Mouse (Mus musculus): ENCODE measurements around the gene Smad3.

The Smad3 gene

DNA sequence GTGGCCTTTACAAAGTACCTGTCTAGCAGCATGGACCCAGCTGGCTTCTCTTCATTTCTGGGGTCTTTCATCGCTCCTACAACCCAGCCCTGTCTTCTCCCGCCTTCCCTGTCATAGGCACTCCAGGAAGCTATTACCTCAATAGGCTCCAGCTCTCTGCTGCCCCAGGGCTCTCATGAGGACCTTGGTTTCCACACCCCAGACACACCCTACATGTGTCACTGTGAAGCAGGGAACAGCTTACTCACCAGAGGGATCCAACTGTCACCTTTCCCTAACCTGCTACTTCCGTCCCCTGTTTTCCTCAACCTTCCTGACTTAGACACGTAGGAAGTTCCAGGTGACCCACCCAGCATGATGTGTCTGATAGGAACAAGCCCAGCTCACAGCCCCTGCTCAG lies 97.7 kb downstream of the Smad3 start:
- DNase-seq, result no peak

DNA sequence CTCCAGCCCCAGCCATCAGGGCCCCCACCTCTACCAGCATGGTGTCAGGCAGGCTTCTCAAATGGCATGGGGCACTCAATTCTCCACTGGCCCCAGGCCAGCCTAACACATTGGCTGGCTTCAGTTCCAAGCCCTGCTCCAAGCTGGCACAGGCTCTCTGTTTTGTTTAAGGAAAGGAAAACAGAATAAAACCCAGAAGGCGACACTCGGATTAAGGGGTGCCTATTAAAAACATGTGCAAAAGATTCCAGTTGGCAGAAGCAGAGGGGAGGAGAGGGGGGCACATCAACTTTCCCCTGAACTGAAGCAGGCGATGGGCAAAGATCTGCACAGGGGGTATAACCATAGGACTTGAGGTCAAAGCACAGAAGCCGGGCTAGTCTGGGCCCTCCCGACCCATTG lies 98.8 kb downstream of the Smad3 start:
- DNase-seq, result peak; percentile 77 to 83

DNA sequence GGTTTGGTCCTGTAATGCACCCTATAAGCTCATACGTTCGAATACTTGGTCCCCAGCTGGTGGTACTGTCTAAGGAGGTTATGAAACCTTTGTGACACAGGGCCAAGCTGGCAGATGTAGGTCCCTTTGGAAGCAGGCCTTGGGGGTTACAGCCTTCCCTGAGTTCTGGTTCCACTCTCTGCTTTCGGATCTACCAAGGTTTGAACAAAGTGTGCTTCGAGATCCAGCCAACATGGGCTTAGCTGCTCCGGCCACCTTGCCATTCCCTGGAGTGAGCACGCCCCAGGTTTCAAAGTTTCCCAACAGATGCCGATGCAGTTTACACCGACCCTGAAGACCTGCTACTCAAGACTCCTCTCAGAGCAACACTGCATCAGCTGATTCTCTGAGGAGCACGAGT lies 99.4 kb downstream of the Smad3 start:
- DNase-seq, result no peak

- no peak for DNase-seq
Observed at GRCm38 (mm10) chr9:63657167-63657566, 100.6 kb downstream of the Smad3 start.

DNA sequence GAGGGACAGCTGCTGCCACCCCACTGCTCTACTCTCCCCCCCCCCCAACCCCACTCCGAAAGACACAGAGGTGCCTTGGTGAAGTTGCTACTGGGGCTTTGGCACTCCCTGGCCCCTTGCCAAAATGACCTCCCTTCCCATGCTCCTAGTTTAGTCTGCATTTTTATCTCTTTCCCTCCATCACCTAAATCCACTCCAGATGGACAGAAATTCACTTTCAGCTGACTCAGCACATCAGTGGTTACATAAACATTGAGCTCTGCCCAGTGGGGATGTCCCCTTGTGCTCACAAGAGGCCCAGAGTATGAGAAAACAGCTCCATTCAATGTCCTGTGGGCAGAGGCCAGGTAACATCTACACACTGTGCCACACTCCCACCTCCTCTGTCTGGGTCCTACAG lies 102.7 kb downstream of the Smad3 start:
- no peak for DNase-seq

- no peak for DNase-seq
Observed at GRCm38 (mm10) chr9:63654575-63654974, 103.2 kb downstream of the Smad3 start.

- DNase-seq, result no peak
Observed at GRCm38 (mm10) chr9:63653666-63654065, 104.1 kb downstream of the Smad3 start.

DNA sequence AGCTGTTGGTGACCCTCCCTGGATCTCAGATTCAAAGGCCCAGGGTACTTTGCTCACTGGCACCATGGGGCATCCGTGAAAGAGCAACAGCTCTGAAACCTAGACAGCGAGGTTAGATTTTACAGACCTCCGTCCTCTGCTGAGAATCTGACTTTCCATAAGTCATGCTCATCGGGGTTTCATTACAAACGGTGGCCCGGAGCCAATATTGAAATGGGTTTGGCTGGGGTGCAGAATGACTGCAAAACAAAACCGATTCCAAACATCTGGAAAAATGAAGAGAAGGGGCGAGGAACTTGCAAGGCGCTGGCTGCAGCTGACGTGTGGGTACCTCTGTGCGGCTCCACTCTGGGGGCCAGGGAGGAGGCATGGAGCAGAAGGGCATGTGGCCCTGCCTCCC lies 106.2 kb downstream of the Smad3 start:
- DNase-seq, result no peak

DNA sequence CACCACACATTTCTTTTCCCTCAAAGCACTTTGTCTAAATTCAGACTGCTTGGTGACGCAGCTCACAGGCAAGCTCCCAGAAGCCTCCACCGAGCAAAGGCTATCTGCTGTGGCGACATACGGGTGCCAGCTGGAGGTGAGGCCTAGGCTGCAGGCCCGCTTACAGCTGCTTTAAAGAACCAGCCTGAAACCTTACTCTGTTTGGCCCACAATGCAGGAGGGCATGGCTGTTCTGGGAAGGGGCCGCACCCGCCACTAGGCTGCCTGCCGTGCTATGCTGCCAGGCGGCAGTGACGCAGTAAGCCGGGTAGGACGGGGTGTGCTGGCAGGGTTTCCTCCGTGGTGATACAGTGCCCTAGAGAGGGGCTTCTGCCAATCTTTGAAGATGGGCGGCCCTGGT lies 106.9 kb downstream of the Smad3 start:
- peak; percentile 59 to 60 for DNase-seq

DNA sequence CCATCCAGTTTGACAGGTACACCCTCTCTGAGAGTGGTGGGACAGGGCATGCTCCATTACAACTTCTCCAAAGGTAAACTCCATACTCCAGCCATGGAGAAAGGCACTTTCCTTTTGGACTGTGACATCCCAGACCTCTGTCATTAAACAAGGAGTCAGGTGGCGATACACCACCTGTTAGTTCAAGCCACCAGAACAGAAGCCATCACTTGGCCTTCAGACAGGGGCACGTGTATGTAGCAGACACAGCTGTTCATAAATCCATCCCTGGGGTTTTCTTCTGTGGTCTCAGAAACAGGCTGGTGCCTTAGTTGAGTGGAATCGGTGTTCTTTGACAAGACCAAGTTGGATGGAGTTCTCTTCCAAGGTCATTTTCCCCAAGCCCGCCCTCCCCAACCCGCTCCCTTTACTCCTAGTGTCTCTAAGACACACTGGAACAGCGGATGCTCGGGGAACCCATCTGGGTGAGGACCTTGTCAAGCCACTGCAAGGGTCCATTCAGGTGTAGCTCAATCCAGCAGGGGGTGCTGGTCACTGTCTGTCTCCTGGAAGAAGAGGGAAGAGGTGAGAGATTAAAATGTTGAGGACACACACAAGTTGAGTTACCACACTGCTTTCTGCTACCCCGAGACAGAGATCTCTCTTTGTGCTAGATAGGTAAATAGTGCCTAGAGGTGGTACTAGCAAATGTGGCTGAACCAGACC lies 107.8 kb downstream of the Smad3 start:
- no peak for DNase-seq

GRCm38 (mm10) chr9:63648520-63648918 lies 109.3 kb downstream of the Smad3 start:
- DNase-seq, result no peak

- DNase-seq, result peak; percentile 55 to 59
Observed at GRCm38 (mm10) chr9:63647581-63648519, 109.9 kb downstream of the Smad3 start.

GRCm38 (mm10) chr9:63645084-63645483 lies 112.7 kb downstream of the Smad3 start:
- DNase-seq, result no peak

DNA sequence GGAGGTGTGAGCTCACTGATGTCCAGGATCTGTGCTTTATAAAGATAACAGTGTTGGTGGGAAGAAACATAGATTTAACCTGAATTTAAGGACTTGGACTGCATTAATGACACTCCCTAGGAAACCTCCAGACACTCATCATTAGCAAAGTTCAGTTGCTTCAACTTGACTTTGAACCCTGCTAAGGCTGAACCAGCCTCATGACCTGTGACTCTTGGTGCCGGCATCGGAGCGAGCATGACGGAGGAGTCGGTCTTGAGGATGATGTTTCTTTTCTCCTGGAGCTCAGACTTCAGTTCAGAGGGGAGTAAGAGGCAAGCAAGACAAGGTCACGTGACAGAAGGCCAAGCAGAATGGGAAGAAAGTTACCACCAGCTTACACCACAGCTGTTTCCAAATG lies 113.8 kb downstream of the Smad3 start:
- DNase-seq, result no peak

- no peak for DNase-seq
Observed at GRCm38 (mm10) chr9:63641983-63642646, 115.7 kb downstream of the Smad3 start.

- DNase-seq, result no peak
Observed at GRCm38 (mm10) chr9:63636113-63636512, 121.7 kb downstream of the Smad3 start.

GRCm38 (mm10) chr9:63633334-63633733 lies 124.5 kb downstream of the Smad3 start:
- DNase-seq, result no peak

- no peak for DNase-seq
Observed at GRCm38 (mm10) chr9:63632924-63633323, 124.9 kb downstream of the Smad3 start.

- no peak for DNase-seq
Observed at GRCm38 (mm10) chr9:63632045-63632444, 125.7 kb downstream of the Smad3 start.

DNA sequence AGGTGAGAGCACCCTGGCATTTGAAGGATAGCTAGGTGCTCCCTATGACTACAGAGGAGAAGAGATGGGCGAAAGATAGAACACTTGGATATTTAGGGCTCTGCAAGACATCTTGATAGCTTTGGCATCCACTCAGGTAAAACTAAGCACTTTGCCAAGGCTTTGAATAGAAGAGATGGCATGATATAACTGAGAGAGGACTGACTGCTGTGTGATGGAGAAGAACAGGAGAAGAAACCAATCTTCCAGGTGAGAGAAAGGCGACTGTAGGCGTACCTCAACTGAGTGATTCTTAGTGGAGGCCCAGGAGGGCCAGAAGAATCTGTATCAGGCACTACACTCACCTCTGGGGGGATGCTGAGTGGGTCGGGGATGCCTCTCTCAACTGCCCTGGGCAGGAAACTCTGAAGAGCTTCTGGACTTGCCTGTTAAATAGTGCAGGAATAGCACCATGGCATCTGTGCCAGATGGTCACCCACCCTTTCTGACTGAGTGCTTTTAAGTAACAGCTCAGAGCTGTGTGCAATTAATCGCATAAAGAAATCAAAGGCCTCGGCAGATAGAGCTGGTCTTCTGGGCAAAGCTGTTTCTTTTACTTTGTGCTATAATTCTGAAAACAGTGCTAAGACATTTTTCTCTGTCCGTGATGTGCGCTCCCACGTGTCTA lies 132.6 kb downstream of the Smad3 start:
- DNase-seq, result no peak

- DNase-seq, result no peak
Observed at GRCm38 (mm10) chr9:63623895-63624569, 133.8 kb downstream of the Smad3 start.

GRCm38 (mm10) chr9:63617967-63618366 lies 139.8 kb downstream of the Smad3 start:
- no peak for DNase-seq
